Mouse (Mus musculus): ENCODE data around the gene Ncam2.

DNA sequence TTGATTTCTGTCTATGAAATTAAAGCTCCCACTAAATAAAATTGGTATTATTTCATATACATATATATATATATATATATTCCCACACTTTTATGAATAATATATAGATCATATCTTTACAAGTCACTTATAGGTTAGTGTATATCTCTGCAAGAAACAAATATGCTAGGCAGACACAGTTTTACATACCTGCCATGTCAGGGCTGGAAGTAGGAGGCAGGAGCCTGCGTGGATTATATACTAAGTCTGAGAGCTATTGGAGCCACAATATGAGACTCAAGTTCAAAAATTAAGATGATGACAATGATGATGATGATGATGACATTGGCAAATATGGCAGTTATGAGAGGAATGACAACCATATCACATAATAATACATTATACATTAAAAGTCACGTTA, 85.4 kb downstream of the Ncam2 start:
- TF ChIP-seq CTCF (conservative IDR thresholded peaks at IDR 0.05; ENCODE audit: low read length) (no peak), POU5F1 (IDR thresholded peaks at IDR 0.05; ENCODE audit: borderline replicate concordance, low read length) (no peak), NANOG (IDR thresholded peaks at IDR 0.05; ENCODE audit: borderline replicate concordance, low read length) (no peak)

All from E14TG2a.4 (cell line).